Mouse (Mus musculus): ENCODE data around the gene Plpp2. TPM values are rescaled to one million over a fixed set of nuclear protein-coding genes. Genes with fewer than 3 reads are reported as not detected.
A peak's percentile ranks its signal among the peaks of the same experiment; 100 is the strongest.

The Plpp2 gene
- polyA plus RNA-seq, 1 experiment from 2014 or later = 20.7 TPM

GRCm38 (mm10) chr10:79554330-79555237, 21.0 kb upstream of the Plpp2 start, which contains the start of gene Mier2:
TSS of gene Mier2 (minus strand) at chr10:79555199.
- Histone ChIP-seq H3K9me3 (ENCODE audit: control insufficient read depth, low read length) (no peaks in the 10 kb centered on the region), H3K27ac (ENCODE audit: low read depth, low read length) (peak within 1 kb of the TSS; percentile 75), H3K27me3 (replicated peaks; ENCODE audit: control insufficient read depth, insufficient read depth, low read length) (no peaks in the 10 kb centered on the region), H3K4me3 (ENCODE audit: low read length) (peak within 1 kb of the TSS; percentile 84), H3K36me3 (ENCODE audit: control insufficient read depth, insufficient read depth, low read length) (peaks cover under 1% of the 10 kb centered on the region; the same call in 1 of the 2 replicates), H3K4me2 (ENCODE audit: low read length) (peak within 1 kb of the TSS; percentile 84), H3K9ac (ENCODE audit: low read depth, low read length) (peak within 1 kb of the TSS; percentile 86), H3K4me1 (ENCODE audit: control insufficient read depth, insufficient read depth, low read depth, low read length) (peaks cover 25% of the 10 kb centered on the region)
- ATAC-seq = peak; percentile 92
- under 1% methylated on average over 66 of the region's 108 CpGs for WGBS

- H3K9me3 ChIP-seq (ENCODE audit: control insufficient read depth, low read length) = no peaks in the 10 kb centered on the region
- H3K36me3 ChIP-seq (ENCODE audit: control insufficient read depth, insufficient read depth, low read length) = peaks cover 9% of the 10 kb centered on the region
- no peak overlapping the region for H3K9ac ChIP-seq (ENCODE audit: low read depth, low read length)
- ATAC-seq = no peak
- H3K27me3 ChIP-seq (replicated peaks; ENCODE audit: control insufficient read depth, insufficient read depth, low read length) = no peaks in the 10 kb centered on the region
- peak overlapping the region; percentile 84 for H3K4me3 ChIP-seq (ENCODE audit: low read length)
- peaks cover 25% of the 10 kb centered on the region for H3K4me1 ChIP-seq (ENCODE audit: control insufficient read depth, insufficient read depth, low read depth, low read length)
- no peak overlapping the region for H3K27ac ChIP-seq (ENCODE audit: low read depth, low read length)
- 33% methylated on average over 10 of the region's 10 CpGs for WGBS
- H3K4me2 ChIP-seq (ENCODE audit: low read length) = peak overlapping the region; percentile 84
These were observed 20.1 kb upstream of the Plpp2 start for GRCm38 (mm10) chr10:79553691-79554090.

GRCm38 (mm10) chr10:79553176-79553575, 19.6 kb upstream of the Plpp2 start:
- H3K9ac ChIP-seq (ENCODE audit: low read depth, low read length) = no peak overlapping the region
- H3K4me2 ChIP-seq (ENCODE audit: low read length) = peak overlapping the region; percentile 84
- H3K27ac ChIP-seq (ENCODE audit: low read depth, low read length) = no peak overlapping the region
- WGBS = 87% methylated on average over 6 of the region's 6 CpGs
- no peak overlapping the region for H3K4me3 ChIP-seq (ENCODE audit: low read length)
- peaks cover 25% of the 10 kb centered on the region for H3K4me1 ChIP-seq (ENCODE audit: control insufficient read depth, insufficient read depth, low read depth, low read length)
- H3K9me3 ChIP-seq (ENCODE audit: control insufficient read depth, low read length) = no peaks in the 10 kb centered on the region
- no peaks in the 10 kb centered on the region for H3K27me3 ChIP-seq (replicated peaks; ENCODE audit: control insufficient read depth, insufficient read depth, low read length)
- no peak for ATAC-seq
- peaks cover 13% of the 10 kb centered on the region for H3K36me3 ChIP-seq (ENCODE audit: control insufficient read depth, insufficient read depth, low read length)

- H3K27me3 ChIP-seq (replicated peaks; ENCODE audit: control insufficient read depth, insufficient read depth, low read length) = no peaks in the 10 kb centered on the region
- H3K27ac ChIP-seq (ENCODE audit: low read depth, low read length) = no peak overlapping the region
- peaks cover 13% of the 10 kb centered on the region for H3K36me3 ChIP-seq (ENCODE audit: control insufficient read depth, insufficient read depth, low read length)
- H3K4me3 ChIP-seq (ENCODE audit: low read length) = no peak overlapping the region
- no peak for ATAC-seq
- no peak overlapping the region for H3K9ac ChIP-seq (ENCODE audit: low read depth, low read length)
- H3K4me1 ChIP-seq (ENCODE audit: control insufficient read depth, insufficient read depth, low read depth, low read length) = peaks cover 25% of the 10 kb centered on the region
- H3K4me2 ChIP-seq (ENCODE audit: low read length) = no peak overlapping the region
- WGBS = 95% methylated on average over 8 of the region's 8 CpGs
- no peaks in the 10 kb centered on the region for H3K9me3 ChIP-seq (ENCODE audit: control insufficient read depth, low read length)
These were observed 18.9 kb upstream of the Plpp2 start for GRCm38 (mm10) chr10:79552531-79552930.

GRCm38 (mm10) chr10:79550366-79550765, 16.8 kb upstream of the Plpp2 start:
- peaks cover 20% of the 10 kb centered on the region for H3K36me3 ChIP-seq (ENCODE audit: control insufficient read depth, insufficient read depth, low read length)
- H3K27ac ChIP-seq (ENCODE audit: low read depth, low read length) = no peak overlapping the region
- peaks cover 24% of the 10 kb centered on the region for H3K4me1 ChIP-seq (ENCODE audit: control insufficient read depth, insufficient read depth, low read depth, low read length)
- ATAC-seq = no peak
- H3K9ac ChIP-seq (ENCODE audit: low read depth, low read length) = no peak overlapping the region
- no peak overlapping the region for H3K4me3 ChIP-seq (ENCODE audit: low read length)
- 87% methylated on average over 9 of the region's 9 CpGs for WGBS
- no peaks in the 10 kb centered on the region for H3K27me3 ChIP-seq (replicated peaks; ENCODE audit: control insufficient read depth, insufficient read depth, low read length)
- H3K4me2 ChIP-seq (ENCODE audit: low read length) = no peak overlapping the region
- H3K9me3 ChIP-seq (ENCODE audit: control insufficient read depth, low read length) = no peaks in the 10 kb centered on the region

GRCm38 (mm10) chr10:79548971-79549723, 15.6 kb upstream of the Plpp2 start:
- H3K9me3 ChIP-seq (ENCODE audit: control insufficient read depth, low read length) = no peaks in the 10 kb centered on the region
- no peaks in the 10 kb centered on the region for H3K27me3 ChIP-seq (replicated peaks; ENCODE audit: control insufficient read depth, insufficient read depth, low read length)
- H3K4me2 ChIP-seq (ENCODE audit: low read length) = no peak overlapping the region
- no peak overlapping the region for H3K9ac ChIP-seq (ENCODE audit: low read depth, low read length)
- H3K36me3 ChIP-seq (ENCODE audit: control insufficient read depth, insufficient read depth, low read length) = peaks cover 29% of the 10 kb centered on the region
- peaks cover 19% of the 10 kb centered on the region for H3K4me1 ChIP-seq (ENCODE audit: control insufficient read depth, insufficient read depth, low read depth, low read length)
- H3K4me3 ChIP-seq (ENCODE audit: low read length) = no peak overlapping the region
- no peak for ATAC-seq
- WGBS = 95% methylated on average over 18 of the region's 18 CpGs
- H3K27ac ChIP-seq (ENCODE audit: low read depth, low read length) = no peak overlapping the region

GRCm38 (mm10) chr10:79548546-79548945, 14.9 kb upstream of the Plpp2 start:
- peaks cover 32% of the 10 kb centered on the region for H3K36me3 ChIP-seq (ENCODE audit: control insufficient read depth, insufficient read depth, low read length)
- no peak for ATAC-seq
- H3K4me1 ChIP-seq (ENCODE audit: control insufficient read depth, insufficient read depth, low read depth, low read length) = peaks cover 13% of the 10 kb centered on the region
- H3K4me3 ChIP-seq (ENCODE audit: low read length) = no peak overlapping the region
- H3K9me3 ChIP-seq (ENCODE audit: control insufficient read depth, low read length) = no peaks in the 10 kb centered on the region
- no peak overlapping the region for H3K4me2 ChIP-seq (ENCODE audit: low read length)
- H3K9ac ChIP-seq (ENCODE audit: low read depth, low read length) = no peak overlapping the region
- H3K27me3 ChIP-seq (replicated peaks; ENCODE audit: control insufficient read depth, insufficient read depth, low read length) = no peaks in the 10 kb centered on the region
- WGBS = 97% methylated on average over 5 of the region's 5 CpGs
- H3K27ac ChIP-seq (ENCODE audit: low read depth, low read length) = no peak overlapping the region

- Histone ChIP-seq H3K4me3 (ENCODE audit: low read length) (no peak overlapping the region), H3K4me2 (ENCODE audit: low read length) (no peak overlapping the region), H3K36me3 (ENCODE audit: control insufficient read depth, insufficient read depth, low read length) (peaks cover 40% of the 10 kb centered on the region), H3K9me3 (ENCODE audit: control insufficient read depth, low read length) (no peaks in the 10 kb centered on the region), H3K27me3 (replicated peaks; ENCODE audit: control insufficient read depth, insufficient read depth, low read length) (no peaks in the 10 kb centered on the region), H3K4me1 (ENCODE audit: control insufficient read depth, insufficient read depth, low read depth, low read length) (peaks cover under 1% of the 10 kb centered on the region; the same call in 1 of the 2 replicates), H3K9ac (ENCODE audit: low read depth, low read length) (no peak overlapping the region), H3K27ac (ENCODE audit: low read depth, low read length) (no peak overlapping the region)
- 80% methylated on average over 5 of the region's 5 CpGs for WGBS
- no peak for ATAC-seq
These were observed 13.6 kb upstream of the Plpp2 start for GRCm38 (mm10) chr10:79547148-79547675.

- H3K4me1 ChIP-seq (ENCODE audit: control insufficient read depth, insufficient read depth, low read depth, low read length) = no peaks in the 10 kb centered on the region
- 92% methylated on average over 11 of the region's 11 CpGs for WGBS
- no peaks in the 10 kb centered on the region for H3K27me3 ChIP-seq (replicated peaks; ENCODE audit: control insufficient read depth, insufficient read depth, low read length)
- no peak overlapping the region for H3K9ac ChIP-seq (ENCODE audit: low read depth, low read length)
- H3K27ac ChIP-seq (ENCODE audit: low read depth, low read length) = no peak overlapping the region
- H3K4me2 ChIP-seq (ENCODE audit: low read length) = no peak overlapping the region
- no peak for ATAC-seq
- H3K36me3 ChIP-seq (ENCODE audit: control insufficient read depth, insufficient read depth, low read length) = peaks cover 47% of the 10 kb centered on the region
- H3K9me3 ChIP-seq (ENCODE audit: control insufficient read depth, low read length) = no peaks in the 10 kb centered on the region
- H3K4me3 ChIP-seq (ENCODE audit: low read length) = no peak overlapping the region
These were observed 12.9 kb upstream of the Plpp2 start for GRCm38 (mm10) chr10:79546483-79546882.

Data from hindbrain, embryonic 16.5 days (tissue).